Mouse (Mus musculus): ENCODE results near the gene Clip3. TPM values are rescaled to one million over a fixed set of nuclear protein-coding genes. Genes with fewer than 3 reads are reported as not detected.

Gene Clip3
- polyA plus RNA-seq, 1 experiment, result 3.3 TPM

DNA sequence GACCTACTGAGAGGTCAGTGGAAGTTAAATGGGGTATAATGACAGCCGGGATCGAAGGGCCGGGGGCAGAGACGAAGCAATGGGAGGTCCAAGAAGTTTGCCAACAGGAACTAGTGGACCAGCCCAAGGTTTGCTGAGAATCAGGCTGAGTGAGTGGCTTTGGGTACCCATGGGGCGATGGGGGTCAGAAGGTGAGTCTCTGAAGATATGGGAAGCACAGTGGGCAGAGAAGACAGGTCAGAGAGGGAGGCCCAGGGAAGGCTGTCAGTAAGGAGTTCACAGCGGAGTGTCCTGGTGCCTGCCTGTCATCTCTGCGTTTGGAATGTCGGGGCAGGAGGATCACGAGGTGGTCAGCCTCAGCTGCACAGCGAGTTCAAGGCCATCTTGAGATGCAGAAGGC, 36.9 kb downstream of the Clip3 start:
- H3K27ac ChIP-seq (ENCODE audit: control insufficient read depth, insufficient read depth, low read length), result no peak overlapping the region
- H3K4me1 ChIP-seq (replicated peaks; ENCODE audit: control insufficient read depth, insufficient read depth, low read length), result peaks cover 20% of the 10 kb centered on the region
- no peak for DNase-seq
- 89% methylated on average over 10 of the region's 10 CpGs for WGBS
- TF ChIP-seq POLR2A (IDR thresholded peaks at IDR 0.05; ENCODE audit: control insufficient read depth, extremely low read depth, insufficient read depth, low read length, poor library complexity) (no peak), CTCF (IDR thresholded peaks at IDR 0.05; ENCODE audit: borderline replicate concordance, control insufficient read depth, extremely low read depth, insufficient read depth, low read length, poor library complexity) (no peak)
- H3K36me3 ChIP-seq (ENCODE audit: control insufficient read depth, insufficient read depth, low read length), result no peaks in the 10 kb centered on the region
- no peaks in the 10 kb centered on the region for H3K27me3 ChIP-seq (ENCODE audit: control insufficient read depth, insufficient read depth, low read length)
- H3K4me3 ChIP-seq (ENCODE audit: control insufficient read depth, insufficient read depth, low read length), result no peak overlapping the region

DNA sequence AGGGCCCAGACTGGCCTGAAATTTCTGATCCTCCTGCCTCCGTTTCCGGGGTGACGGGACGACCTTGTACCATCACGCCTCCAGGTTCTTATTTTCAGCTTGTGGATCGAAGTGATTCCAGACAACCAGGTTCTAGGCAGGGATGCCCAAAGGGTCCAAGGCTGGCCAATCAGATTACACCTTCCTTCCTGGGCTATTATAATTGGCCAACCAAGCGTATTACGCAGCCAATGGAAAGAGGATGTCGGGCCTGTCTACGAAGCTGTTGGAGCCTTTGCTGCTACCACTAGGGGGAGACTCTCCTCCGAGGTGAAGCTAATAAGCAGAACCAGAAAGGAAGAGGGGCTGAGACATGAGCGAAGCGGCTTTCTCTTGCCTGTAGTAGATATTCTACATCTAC, 40.4 kb downstream of the Clip3 start:
- no peak overlapping the region for H3K27ac ChIP-seq (ENCODE audit: control insufficient read depth, insufficient read depth, low read length)
- no peaks in the 10 kb centered on the region for H3K27me3 ChIP-seq (ENCODE audit: control insufficient read depth, insufficient read depth, low read length)
- H3K36me3 ChIP-seq (ENCODE audit: control insufficient read depth, insufficient read depth, low read length), result no peaks in the 10 kb centered on the region
- peaks cover 30% of the 10 kb centered on the region for H3K4me1 ChIP-seq (replicated peaks; ENCODE audit: control insufficient read depth, insufficient read depth, low read length)
- no peak overlapping the region for H3K4me3 ChIP-seq (ENCODE audit: control insufficient read depth, insufficient read depth, low read length)
- WGBS, result 14% methylated on average over 13 of the region's 13 CpGs
- TF ChIP-seq CTCF (IDR thresholded peaks at IDR 0.05; ENCODE audit: borderline replicate concordance, control insufficient read depth, extremely low read depth, insufficient read depth, low read length, poor library complexity) (peak; percentile 54; the same call in 1 of the 2 replicates), POLR2A (IDR thresholded peaks at IDR 0.05; ENCODE audit: control insufficient read depth, extremely low read depth, insufficient read depth, low read length, poor library complexity) (no peak)
- DNase-seq, result peak; percentile 75

DNA sequence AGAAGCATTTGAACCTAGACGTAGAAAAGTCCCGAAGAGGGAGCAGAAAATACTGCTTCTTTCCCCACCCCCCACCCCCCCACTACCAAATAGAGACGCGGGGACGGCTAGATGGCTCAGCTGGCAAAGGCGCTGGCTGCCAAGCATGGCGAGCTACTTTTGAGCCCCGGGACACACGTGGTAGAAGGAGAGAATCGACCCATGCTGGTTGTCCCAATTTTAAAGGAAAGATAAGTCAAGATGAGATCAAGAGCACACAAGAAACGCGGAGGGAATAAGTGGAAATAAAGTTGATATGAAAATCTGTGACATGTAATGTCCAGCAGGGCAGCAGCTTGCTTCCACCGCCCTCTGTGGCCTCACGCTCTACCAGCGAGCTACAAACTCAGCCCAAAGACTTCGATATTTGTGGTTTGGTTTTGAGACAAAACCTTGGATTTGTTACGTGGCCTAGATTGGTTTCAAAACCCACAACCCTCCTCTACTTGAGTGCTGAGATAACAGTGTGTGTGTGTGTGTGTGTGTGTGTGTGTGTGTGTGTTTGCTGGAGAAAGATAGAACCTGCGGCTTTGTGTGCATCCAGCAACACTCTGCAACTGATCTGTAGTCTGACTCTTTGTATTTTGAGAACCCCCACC, 41.2 kb downstream of the Clip3 start:
- H3K4me3 ChIP-seq (ENCODE audit: control insufficient read depth, insufficient read depth, low read length), result no peak overlapping the region
- H3K4me1 ChIP-seq (replicated peaks; ENCODE audit: control insufficient read depth, insufficient read depth, low read length), result peaks cover 26% of the 10 kb centered on the region
- no peak for DNase-seq
- 25% methylated on average over 18 of the region's 18 CpGs for WGBS
- H3K27ac ChIP-seq (ENCODE audit: control insufficient read depth, insufficient read depth, low read length), result peak overlapping the region; percentile 64
- TF ChIP-seq CTCF (IDR thresholded peaks at IDR 0.05; ENCODE audit: borderline replicate concordance, control insufficient read depth, extremely low read depth, insufficient read depth, low read length, poor library complexity) (no peak), POLR2A (IDR thresholded peaks at IDR 0.05; ENCODE audit: control insufficient read depth, extremely low read depth, insufficient read depth, low read length, poor library complexity) (no peak)
- H3K27me3 ChIP-seq (ENCODE audit: control insufficient read depth, insufficient read depth, low read length), result no peaks in the 10 kb centered on the region
- no peaks in the 10 kb centered on the region for H3K36me3 ChIP-seq (ENCODE audit: control insufficient read depth, insufficient read depth, low read length)

DNA sequence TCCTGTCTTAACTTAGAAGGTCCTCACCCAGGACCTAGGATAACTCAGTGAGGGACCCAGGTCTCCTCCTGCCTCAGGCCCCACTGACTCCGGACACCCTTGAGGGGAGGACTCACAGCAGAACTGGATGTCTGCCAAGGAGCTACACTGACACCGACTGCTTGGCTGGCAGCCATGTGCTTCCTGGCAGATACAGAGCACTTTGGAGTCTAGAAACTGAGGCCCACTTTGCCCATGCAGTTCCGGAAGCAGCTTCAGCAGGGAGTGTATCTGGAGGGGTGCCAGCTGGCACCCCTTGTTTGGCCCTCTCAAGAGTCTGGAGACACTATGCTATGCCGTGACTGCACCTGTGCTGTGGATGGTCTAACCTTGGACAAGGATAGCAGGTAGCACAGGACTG, 41.9 kb downstream of the Clip3 start:
- peak overlapping the region; percentile 75 for H3K27ac ChIP-seq (ENCODE audit: control insufficient read depth, insufficient read depth, low read length)
- no peak overlapping the region for H3K4me3 ChIP-seq (ENCODE audit: control insufficient read depth, insufficient read depth, low read length)
- WGBS, result 2% methylated on average over 4 of the region's 4 CpGs
- H3K36me3 ChIP-seq (ENCODE audit: control insufficient read depth, insufficient read depth, low read length), result no peaks in the 10 kb centered on the region
- peak; percentile 45 for DNase-seq
- peaks cover 26% of the 10 kb centered on the region for H3K4me1 ChIP-seq (replicated peaks; ENCODE audit: control insufficient read depth, insufficient read depth, low read length)
- TF ChIP-seq POLR2A (IDR thresholded peaks at IDR 0.05; ENCODE audit: control insufficient read depth, extremely low read depth, insufficient read depth, low read length, poor library complexity), result no peak
- TF ChIP-seq CTCF (IDR thresholded peaks at IDR 0.05; ENCODE audit: borderline replicate concordance, control insufficient read depth, extremely low read depth, insufficient read depth, low read length, poor library complexity), result no peak
- H3K27me3 ChIP-seq (ENCODE audit: control insufficient read depth, insufficient read depth, low read length), result no peaks in the 10 kb centered on the region

DNA sequence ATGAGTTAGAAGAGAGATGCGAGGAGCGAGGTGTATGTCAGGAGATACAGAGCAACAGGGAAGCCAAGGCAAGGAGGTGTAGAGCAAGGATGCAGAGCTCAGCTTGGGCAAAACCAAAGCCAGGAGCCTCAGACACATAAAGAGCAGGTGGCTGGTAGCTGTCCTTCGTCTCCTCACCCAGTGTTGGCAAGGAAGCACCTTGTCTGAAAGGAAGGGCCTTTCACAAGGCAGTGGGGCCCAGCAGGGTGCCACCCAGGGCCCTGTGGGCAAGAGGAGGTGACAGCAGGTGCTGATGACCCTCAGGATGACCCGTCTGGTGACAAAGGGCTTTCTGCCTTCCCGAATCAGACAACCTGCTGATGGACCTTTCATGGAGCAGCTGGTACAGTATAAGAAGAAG, 43.0 kb downstream of the Clip3 start:
- Histone ChIP-seq H3K36me3 (ENCODE audit: control insufficient read depth, insufficient read depth, low read length) (no peaks in the 10 kb centered on the region), H3K27me3 (ENCODE audit: control insufficient read depth, insufficient read depth, low read length) (no peaks in the 10 kb centered on the region), H3K4me1 (replicated peaks; ENCODE audit: control insufficient read depth, insufficient read depth, low read length) (peaks cover 26% of the 10 kb centered on the region), H3K4me3 (ENCODE audit: control insufficient read depth, insufficient read depth, low read length) (no peak overlapping the region), H3K27ac (ENCODE audit: control insufficient read depth, insufficient read depth, low read length) (no peak overlapping the region)
- DNase-seq, result no peak
- 77% methylated on average over 5 of the region's 5 CpGs for WGBS
- TF ChIP-seq CTCF (IDR thresholded peaks at IDR 0.05; ENCODE audit: borderline replicate concordance, control insufficient read depth, extremely low read depth, insufficient read depth, low read length, poor library complexity), result no peak
- TF ChIP-seq POLR2A (IDR thresholded peaks at IDR 0.05; ENCODE audit: control insufficient read depth, extremely low read depth, insufficient read depth, low read length, poor library complexity), result no peak

DNA sequence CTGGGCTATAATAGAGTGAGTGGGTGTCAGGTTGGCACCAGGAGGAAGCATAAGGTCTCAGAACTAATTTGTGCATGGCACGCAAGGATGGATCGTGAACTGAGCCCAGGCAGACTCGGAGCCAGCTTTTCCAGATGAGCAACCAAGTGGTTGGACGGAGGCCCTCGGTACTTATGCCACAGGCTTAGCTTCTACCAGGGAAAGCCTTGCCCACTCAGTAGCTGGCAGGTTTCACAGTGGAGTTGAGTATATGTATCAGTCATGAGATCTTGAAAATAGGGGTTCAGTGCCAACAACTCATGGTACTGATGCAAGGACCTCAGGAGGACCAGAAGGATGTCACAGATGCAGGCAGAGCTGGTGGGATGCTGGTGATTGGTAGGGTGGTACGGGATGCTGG, 44.2 kb downstream of the Clip3 start:
- Histone ChIP-seq H3K27me3 (ENCODE audit: control insufficient read depth, insufficient read depth, low read length) (no peaks in the 10 kb centered on the region), H3K4me1 (replicated peaks; ENCODE audit: control insufficient read depth, insufficient read depth, low read length) (peaks cover 26% of the 10 kb centered on the region), H3K27ac (ENCODE audit: control insufficient read depth, insufficient read depth, low read length) (no peak overlapping the region), H3K4me3 (ENCODE audit: control insufficient read depth, insufficient read depth, low read length) (no peak overlapping the region), H3K36me3 (ENCODE audit: control insufficient read depth, insufficient read depth, low read length) (no peaks in the 10 kb centered on the region)
- 92% methylated on average over 6 of the region's 6 CpGs for WGBS
- DNase-seq, result no peak
- TF ChIP-seq POLR2A (IDR thresholded peaks at IDR 0.05; ENCODE audit: control insufficient read depth, extremely low read depth, insufficient read depth, low read length, poor library complexity) (no peak), CTCF (IDR thresholded peaks at IDR 0.05; ENCODE audit: borderline replicate concordance, control insufficient read depth, extremely low read depth, insufficient read depth, low read length, poor library complexity) (no peak)

DNA sequence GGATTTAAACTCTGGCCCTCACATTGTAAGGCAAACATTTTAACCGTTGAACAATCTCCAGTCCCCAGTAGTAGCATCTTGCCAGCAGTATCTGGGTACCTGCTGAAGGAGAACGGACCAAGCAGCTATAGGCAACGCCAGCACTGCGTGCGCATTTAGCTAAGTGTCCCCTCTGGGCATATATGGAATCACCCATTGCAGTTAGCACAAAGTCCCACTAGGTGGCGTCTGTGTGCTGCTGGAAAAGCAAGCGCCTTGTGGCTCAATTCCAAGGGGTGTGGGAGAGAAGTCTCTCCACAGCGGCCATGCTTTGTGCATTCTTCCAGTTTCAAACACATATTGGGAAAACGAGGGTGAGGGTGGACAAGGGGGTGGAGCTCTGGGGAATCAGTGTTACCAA, 44.9 kb downstream of the Clip3 start:
- TF ChIP-seq CTCF (IDR thresholded peaks at IDR 0.05; ENCODE audit: borderline replicate concordance, control insufficient read depth, extremely low read depth, insufficient read depth, low read length, poor library complexity) (peak; percentile 80; the same call in 1 of the 2 replicates), POLR2A (IDR thresholded peaks at IDR 0.05; ENCODE audit: control insufficient read depth, extremely low read depth, insufficient read depth, low read length, poor library complexity) (no peak)
- no peaks in the 10 kb centered on the region for H3K27me3 ChIP-seq (ENCODE audit: control insufficient read depth, insufficient read depth, low read length)
- peaks cover 26% of the 10 kb centered on the region for H3K4me1 ChIP-seq (replicated peaks; ENCODE audit: control insufficient read depth, insufficient read depth, low read length)
- WGBS, result 6% methylated on average over 9 of the region's 9 CpGs
- H3K27ac ChIP-seq (ENCODE audit: control insufficient read depth, insufficient read depth, low read length), result no peak overlapping the region
- no peaks in the 10 kb centered on the region for H3K36me3 ChIP-seq (ENCODE audit: control insufficient read depth, insufficient read depth, low read length)
- H3K4me3 ChIP-seq (ENCODE audit: control insufficient read depth, insufficient read depth, low read length), result no peak overlapping the region
- peak; percentile 61 for DNase-seq
